Mouse (Mus musculus): Measurements from ENCODE around the gene Aldh3b1. TPM values are rescaled to one million over a fixed set of nuclear protein-coding genes. Genes with fewer than 3 reads are reported as not detected.
"Not testable (repeated sequence)": the region's sequence is repeated elsewhere in the genome, so short reads cannot be mapped to it uniquely, and the experiment has no call there.

Gene Aldh3b1
- 2.3 and 2.4 TPM in 2 replicates for polyA plus RNA-seq (2015; fragmentation: Nextera tagmentation; extraction: Ambion mirVana)

DNA sequence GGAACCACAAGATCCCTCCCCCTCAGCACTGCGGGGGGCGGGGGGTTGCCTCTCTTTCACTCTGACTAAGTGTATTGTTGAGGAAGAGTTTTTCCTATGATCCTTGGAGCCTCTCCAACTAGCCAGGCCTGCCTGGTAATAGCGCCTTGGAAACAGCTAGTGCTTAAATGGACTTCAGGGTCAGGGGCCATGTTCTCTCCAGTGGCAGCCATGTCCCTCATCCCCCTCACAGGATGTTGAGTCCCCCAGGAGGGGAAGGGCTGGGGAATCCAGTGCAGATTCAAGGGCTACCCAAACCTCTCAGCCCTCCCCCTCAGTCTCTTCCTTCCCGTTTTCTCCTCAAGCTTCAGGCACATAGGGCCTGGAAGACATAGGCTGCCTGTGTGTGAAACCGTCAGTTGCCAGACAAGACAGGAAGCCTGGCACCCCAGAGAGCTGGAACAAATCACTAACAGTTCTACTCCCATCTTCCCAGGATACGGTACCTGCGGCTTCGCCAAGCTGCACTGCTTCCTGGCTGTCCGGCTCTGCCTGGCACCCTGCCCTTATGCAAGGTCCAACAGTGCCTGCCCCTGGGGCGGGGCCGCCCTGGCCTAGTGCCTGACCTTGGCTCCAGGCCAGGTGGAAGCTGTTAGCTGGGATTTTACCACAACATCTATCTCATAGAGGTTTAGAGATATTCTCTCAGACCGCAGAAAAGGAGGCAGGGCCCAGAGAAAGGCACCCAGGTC is at the start of gene Aldh3b1:
Gene Aldh3b1, minus strand, starts transcription at position 598 of the 731 bp plus-strand sequence.
- no peaks in the 10 kb centered on the region for H3K27me3 ChIP-seq (replicated peaks)
- H3K4me2 ChIP-seq (replicated peaks), result 0 out of 2 replicates have a peak within 1 kb of the TSS, but pooled peaks have one; percentile 9
- H3K4me1 ChIP-seq (replicated peaks), result peaks cover 22% of the 10 kb centered on the region
- ATAC-seq, result peak; percentile 80
- no peaks in the 10 kb centered on the region for H3K36me3 ChIP-seq
- WGBS, result 42% methylated on average over 12 of the region's 12 CpGs
- H3K4me3 ChIP-seq (replicated peaks), result no peak within 1 kb of the TSS
- H3K9ac ChIP-seq, result no peak within 1 kb of the TSS
- H3K9me3 ChIP-seq, result no peaks in the 10 kb centered on the region
- H3K27ac ChIP-seq, result peak within 1 kb of the TSS; percentile 72

DNA sequence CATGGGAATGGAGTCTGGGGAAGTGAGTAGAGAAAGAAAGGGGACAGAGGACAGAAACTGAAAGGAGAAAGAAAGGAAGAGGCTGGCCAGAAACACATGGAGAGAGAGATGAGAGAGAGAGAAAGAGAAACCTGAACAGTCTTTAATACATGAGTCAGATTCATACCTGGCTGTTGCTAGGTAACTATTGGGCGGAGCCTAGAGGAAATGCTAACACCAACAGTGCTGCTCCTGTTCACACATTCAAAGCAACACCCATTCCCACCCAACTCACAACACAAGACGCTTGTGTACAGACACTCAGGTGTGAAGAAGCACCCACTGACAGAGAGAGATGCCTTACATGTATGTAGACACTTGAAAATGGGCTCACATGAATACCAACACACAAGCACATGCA is 46.3 kb upstream of the Aldh3b1 start:
- Histone ChIP-seq H3K9me3 (no peaks in the 10 kb centered on the region), H3K27me3 (replicated peaks) (no peaks in the 10 kb centered on the region), H3K27ac (no peak overlapping the region), H3K9ac (no peak overlapping the region), H3K4me2 (replicated peaks) (no peak overlapping the region), H3K36me3 (no peaks in the 10 kb centered on the region), H3K4me1 (replicated peaks) (peaks cover 5% of the 10 kb centered on the region; the same call in 1 of the 2 replicates), H3K4me3 (replicated peaks) (no peak overlapping the region)
- 65% methylated on average over 2 of the region's 2 CpGs for WGBS
- ATAC-seq, result no peak

DNA sequence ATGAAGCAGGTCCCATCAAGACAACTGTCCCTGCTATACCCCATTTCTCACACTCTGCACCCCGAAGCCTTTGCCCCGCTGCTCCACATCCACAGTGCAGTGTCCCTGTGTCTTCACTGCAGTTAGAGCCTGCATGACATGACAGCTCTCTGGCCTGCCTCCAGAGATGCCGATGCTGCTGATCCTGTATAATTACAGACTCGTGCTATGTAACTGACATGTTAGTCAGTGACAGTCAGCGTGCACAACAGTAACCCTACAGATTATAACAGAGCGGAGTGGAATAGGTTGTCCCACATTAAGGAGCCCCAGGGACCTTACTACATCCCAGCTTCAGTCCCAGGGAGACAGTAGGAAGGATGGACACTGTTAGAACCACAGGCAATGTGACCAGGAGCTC is 45.0 kb upstream of the Aldh3b1 start:
- H3K27me3 ChIP-seq (replicated peaks); H3K36me3 ChIP-seq; H3K27ac ChIP-seq; H3K4me2 ChIP-seq (replicated peaks); H3K4me3 ChIP-seq (replicated peaks); H3K4me1 ChIP-seq (replicated peaks); H3K9ac ChIP-seq; ATAC-seq; H3K9me3 ChIP-seq: not testable (repeated sequence)
- 89% methylated on average over 6 of the region's 6 CpGs for WGBS

DNA sequence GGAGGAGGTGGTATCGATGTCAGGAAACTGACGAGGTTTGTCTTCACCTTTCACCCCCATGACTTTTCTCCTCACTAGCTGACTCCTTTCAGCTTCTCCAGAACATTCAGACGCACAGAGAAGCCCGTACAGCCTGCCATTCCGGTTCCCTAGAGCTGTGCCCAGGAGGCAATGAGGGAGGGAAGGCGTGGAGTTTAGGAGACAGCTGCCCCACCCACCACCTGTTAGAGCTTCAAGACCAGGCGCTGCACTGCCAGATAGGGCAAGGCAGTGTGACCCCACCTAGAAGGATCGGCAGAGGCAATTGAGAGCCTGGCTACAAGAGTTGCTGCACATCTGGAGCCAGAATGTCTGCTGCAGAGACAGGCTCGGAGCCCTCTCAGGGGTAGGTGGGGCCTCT is 42.6 kb upstream of the Aldh3b1 start, which contains the start of gene Aldh3b2:
Gene Aldh3b2, plus strand, starts transcription at position 100 of the 400 bp plus-strand sequence.
- Histone ChIP-seq H3K9me3 (no peaks in the 10 kb centered on the region), H3K9ac (no peak within 1 kb of the TSS), H3K4me3 (replicated peaks) (no peak within 1 kb of the TSS), H3K27ac (0 out of 2 replicates have a peak within 1 kb of the TSS, but pooled peaks have one; percentile 6), H3K27me3 (replicated peaks) (no peaks in the 10 kb centered on the region), H3K4me2 (replicated peaks) (no peak within 1 kb of the TSS), H3K4me1 (replicated peaks) (0 out of 2 replicates have a peak, but pooled peaks cover 5% of the 10 kb centered on the region), H3K36me3 (no peaks in the 10 kb centered on the region)
- WGBS, result 19% methylated on average over 9 of the region's 9 CpGs
- ATAC-seq, result peak; percentile 84

DNA sequence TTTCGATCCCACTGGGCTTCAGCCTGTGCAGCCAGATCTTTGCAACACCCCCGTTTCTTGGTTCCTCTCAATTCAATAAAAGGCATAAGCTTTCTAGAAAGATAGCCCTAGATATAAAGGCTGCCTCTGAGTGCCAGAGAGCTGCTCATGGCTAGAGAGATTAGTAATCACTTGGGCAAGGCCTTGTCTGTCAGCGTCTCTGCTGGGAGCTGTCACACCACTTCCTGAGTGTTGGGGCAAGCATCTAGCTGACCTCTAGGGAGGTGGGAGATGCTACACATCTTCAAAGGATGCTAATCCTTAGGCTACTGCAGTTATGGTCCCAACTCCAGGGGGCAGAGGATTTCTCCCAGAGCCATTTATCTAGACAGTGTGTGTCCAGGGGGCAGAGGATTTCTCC is 37.6 kb upstream of the Aldh3b1 start:
- Histone ChIP-seq H3K4me2 (replicated peaks) (no peak overlapping the region), H3K27me3 (replicated peaks) (no peaks in the 10 kb centered on the region), H3K9me3 (no peaks in the 10 kb centered on the region), H3K4me3 (replicated peaks) (no peak overlapping the region), H3K4me1 (replicated peaks) (0 out of 2 replicates have a peak, but pooled peaks cover 2% of the 10 kb centered on the region), H3K27ac (no peak overlapping the region), H3K9ac (no peak overlapping the region), H3K36me3 (no peaks in the 10 kb centered on the region)
- WGBS, result 59% methylated on average over 3 of the region's 3 CpGs
- ATAC-seq, result no peak

DNA sequence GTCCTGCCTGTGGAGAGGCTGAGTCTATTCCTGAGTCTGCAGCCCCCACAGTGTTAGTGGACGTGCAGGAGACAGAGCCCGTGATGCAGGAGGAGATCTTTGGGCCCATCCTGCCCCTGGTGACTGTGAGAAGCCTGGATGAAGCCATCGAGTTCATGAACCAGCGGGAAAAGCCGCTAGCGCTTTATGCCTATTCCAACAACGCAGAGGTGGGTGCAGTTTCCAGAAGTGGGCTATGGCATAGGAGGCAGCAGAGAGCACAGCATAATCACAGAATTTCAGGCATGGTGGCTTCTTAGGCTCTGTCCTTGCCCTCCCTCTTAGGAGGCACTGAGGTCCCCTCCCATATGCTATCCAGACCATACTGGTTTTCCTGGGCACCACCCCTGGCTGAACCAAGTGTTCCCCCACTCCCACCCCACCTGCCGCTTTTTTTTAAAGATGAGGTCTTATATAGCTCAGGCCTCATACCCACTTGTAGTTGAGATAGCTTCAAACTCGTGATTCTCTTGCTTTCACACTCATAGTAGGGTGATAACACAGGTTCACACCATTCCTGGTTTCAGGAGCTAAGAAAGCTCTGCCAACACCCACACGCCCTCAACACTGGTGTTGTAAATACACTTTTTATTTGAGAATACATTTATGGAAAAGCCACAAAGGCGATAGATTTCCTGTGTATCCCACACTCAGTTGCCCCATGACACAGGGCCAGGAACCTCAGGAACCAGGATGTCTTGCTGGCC is 36.9 kb upstream of the Aldh3b1 start:
- H3K27me3 ChIP-seq (replicated peaks), result no peaks in the 10 kb centered on the region
- H3K4me2 ChIP-seq (replicated peaks), result no peak overlapping the region
- 68% methylated on average over 11 of the region's 11 CpGs for WGBS
- H3K4me3 ChIP-seq (replicated peaks), result no peak overlapping the region
- no peak for ATAC-seq
- no peaks in the 10 kb centered on the region for H3K9me3 ChIP-seq
- H3K9ac ChIP-seq, result no peak overlapping the region
- no peaks in the 10 kb centered on the region for H3K4me1 ChIP-seq (replicated peaks)
- H3K27ac ChIP-seq, result no peak overlapping the region
- no peaks in the 10 kb centered on the region for H3K36me3 ChIP-seq

DNA sequence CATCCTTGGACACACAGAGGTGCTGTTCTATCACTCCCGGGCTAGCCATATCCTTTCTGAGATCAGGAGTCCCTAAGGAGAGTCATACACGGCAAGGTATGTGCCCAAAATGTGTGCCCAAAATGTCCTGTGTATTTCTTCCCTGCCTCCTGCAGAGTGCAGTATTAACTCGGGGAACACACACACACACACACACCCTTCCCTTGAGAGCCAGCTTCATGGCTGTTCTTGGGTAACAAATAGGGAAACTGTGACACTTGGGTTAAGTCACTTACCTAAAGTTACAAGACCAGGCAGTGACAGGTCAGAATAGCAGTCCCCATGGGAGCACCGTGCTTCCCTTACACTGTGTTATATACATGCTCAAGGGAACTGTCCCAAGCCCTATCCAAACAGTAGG is 34.4 kb upstream of the Aldh3b1 start:
- H3K9ac ChIP-seq, result no peak overlapping the region
- no peaks in the 10 kb centered on the region for H3K27me3 ChIP-seq (replicated peaks)
- no peak overlapping the region for H3K27ac ChIP-seq
- ATAC-seq, result no peak
- H3K4me3 ChIP-seq (replicated peaks), result no peak overlapping the region
- H3K9me3 ChIP-seq, result no peaks in the 10 kb centered on the region
- WGBS, result 74% methylated on average over 4 of the region's 4 CpGs
- H3K36me3 ChIP-seq, result no peaks in the 10 kb centered on the region
- H3K4me1 ChIP-seq (replicated peaks), result no peaks in the 10 kb centered on the region
- no peak overlapping the region for H3K4me2 ChIP-seq (replicated peaks)

DNA sequence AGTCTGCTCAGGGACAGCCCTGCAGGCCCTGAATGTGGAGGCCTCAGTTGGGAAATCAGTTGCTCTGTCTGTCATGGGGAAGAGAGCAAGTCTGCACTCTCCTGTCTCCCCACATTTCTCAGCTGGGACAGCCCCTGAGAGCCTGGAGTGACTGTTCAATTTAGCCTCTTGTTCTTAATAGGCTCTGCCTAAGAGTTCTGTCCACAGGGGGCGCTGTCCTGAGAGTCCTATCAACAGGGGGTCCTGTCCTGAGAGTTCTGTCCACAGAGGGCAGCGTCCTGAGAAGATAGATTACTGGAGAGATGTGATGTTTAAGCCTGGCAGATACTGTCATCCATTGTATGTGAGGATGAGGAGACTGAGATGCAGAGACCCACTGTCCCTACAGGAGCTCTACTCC is 32.9 kb upstream of the Aldh3b1 start:
- H3K4me2 ChIP-seq (replicated peaks), result no peak overlapping the region
- no peaks in the 10 kb centered on the region for H3K4me1 ChIP-seq (replicated peaks)
- no peaks in the 10 kb centered on the region for H3K27me3 ChIP-seq (replicated peaks)
- H3K9me3 ChIP-seq, result no peaks in the 10 kb centered on the region
- H3K36me3 ChIP-seq, result no peaks in the 10 kb centered on the region
- no peak overlapping the region for H3K4me3 ChIP-seq (replicated peaks)
- H3K9ac ChIP-seq, result no peak overlapping the region
- WGBS, result 15% methylated on average over 2 of the region's 2 CpGs
- no peak overlapping the region for H3K27ac ChIP-seq
- ATAC-seq, result no peak

DNA sequence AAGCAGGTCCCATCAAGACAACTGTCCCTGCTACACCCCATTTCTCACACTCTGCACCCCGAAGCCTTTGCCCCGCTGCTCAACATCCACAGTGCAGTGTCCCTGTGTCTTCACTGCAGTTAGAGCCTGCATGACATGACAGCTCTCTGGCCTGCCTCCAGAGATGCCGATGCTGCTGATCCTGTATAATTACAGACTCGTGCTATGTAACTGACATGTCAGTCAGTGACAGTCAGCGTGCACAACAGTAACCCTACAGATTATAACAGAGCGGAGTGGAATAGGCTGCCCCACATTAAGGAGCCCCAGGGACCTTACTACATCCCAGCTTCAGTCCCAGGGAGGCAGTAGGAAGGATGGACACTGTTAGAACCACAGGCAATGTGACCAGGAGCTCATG is 32.2 kb upstream of the Aldh3b1 start:
- not testable (repeated sequence) for ATAC-seq; H3K4me1 ChIP-seq (replicated peaks); H3K27me3 ChIP-seq (replicated peaks); H3K27ac ChIP-seq; H3K36me3 ChIP-seq; H3K9ac ChIP-seq; H3K4me2 ChIP-seq (replicated peaks); H3K9me3 ChIP-seq; H3K4me3 ChIP-seq (replicated peaks)
- WGBS, result 86% methylated on average over 6 of the region's 6 CpGs

DNA sequence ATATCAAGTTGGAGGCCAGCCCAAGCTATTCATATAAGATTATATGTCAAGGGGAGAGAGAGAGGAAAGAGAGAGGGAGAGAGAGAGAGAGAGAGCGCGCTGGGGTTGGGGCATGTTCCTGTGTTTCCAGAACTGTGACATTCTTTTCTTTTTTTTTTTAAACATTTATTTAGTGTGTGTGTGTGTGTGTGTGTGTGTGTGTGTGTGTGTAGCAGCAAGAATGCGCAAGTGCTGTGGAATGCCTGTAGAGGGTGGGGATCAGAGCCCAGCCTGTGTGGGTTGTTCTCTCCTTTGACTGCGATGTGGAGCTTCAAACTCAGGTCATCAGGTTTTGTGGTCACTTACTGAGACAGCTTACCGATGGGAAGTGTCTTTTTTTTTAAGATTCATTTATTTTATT is 30.6 kb upstream of the Aldh3b1 start:
- ATAC-seq, result no peak
- Histone ChIP-seq H3K27ac (no peak overlapping the region), H3K9me3 (no peaks in the 10 kb centered on the region), H3K4me2 (replicated peaks) (no peak overlapping the region), H3K27me3 (replicated peaks) (no peaks in the 10 kb centered on the region), H3K4me1 (replicated peaks) (peaks cover 2% of the 10 kb centered on the region; the same call in 1 of the 2 replicates), H3K9ac (no peak overlapping the region), H3K4me3 (replicated peaks) (no peak overlapping the region), H3K36me3 (no peaks in the 10 kb centered on the region)
- 72% methylated on average over 5 of the region's 5 CpGs for WGBS

DNA sequence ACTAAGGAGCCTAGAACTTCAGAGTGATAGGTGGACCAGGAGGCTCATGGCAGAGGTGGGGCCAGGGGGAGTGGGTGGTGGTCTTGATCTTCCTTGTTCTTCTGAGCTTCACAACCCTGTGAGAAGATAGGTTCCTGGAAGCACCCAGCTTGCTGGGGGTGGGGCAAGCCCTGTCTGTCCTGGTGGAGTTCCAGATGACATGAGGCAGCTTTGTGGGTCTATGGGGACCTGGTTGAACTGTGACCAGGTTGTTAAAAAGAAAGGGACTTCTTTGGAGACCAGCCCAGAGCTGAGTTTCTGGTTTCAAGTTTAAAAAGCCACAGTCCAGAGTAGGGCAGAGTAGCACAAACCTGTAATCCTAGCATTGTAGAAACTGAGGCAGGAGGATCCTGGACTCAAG is 29.4 kb upstream of the Aldh3b1 start:
- no peak overlapping the region for H3K4me2 ChIP-seq (replicated peaks)
- no peak overlapping the region for H3K9ac ChIP-seq
- no peak overlapping the region for H3K27ac ChIP-seq
- H3K4me3 ChIP-seq (replicated peaks), result no peak overlapping the region
- no peaks in the 10 kb centered on the region for H3K9me3 ChIP-seq
- H3K36me3 ChIP-seq, result no peaks in the 10 kb centered on the region
- H3K4me1 ChIP-seq (replicated peaks), result peaks cover 2% of the 10 kb centered on the region; the same call in 1 of the 2 replicates
- H3K27me3 ChIP-seq (replicated peaks), result no peaks in the 10 kb centered on the region
- no peak for ATAC-seq

DNA sequence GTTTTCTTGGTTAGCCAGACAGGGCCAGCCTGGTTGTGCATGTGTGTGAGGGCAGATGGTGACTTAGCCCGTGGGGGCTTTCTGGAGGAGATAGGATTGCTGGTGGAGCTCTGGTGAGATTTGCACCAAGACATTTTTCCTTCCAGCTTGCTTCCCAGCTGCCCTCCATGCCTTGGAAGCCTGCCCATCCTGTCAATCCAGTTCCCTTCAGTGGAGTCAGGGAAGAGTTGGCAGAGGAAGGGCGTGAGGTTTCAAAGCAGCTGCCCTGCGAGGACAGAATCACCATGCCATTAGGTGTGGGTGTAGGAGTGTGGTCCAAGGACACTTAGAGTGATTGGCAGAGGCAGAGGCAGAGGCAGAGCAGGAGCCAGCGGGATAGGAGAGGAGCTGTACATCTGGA is 28.9 kb upstream of the Aldh3b1 start, which contains the start of gene Aldh3b3:
Gene Aldh3b3, plus strand, starts transcription at position 176 of the 400 bp plus-strand sequence.
- Histone ChIP-seq H3K9me3 (no peaks in the 10 kb centered on the region), H3K4me3 (replicated peaks) (no peak within 1 kb of the TSS), H3K9ac (no peak within 1 kb of the TSS), H3K27ac (no peak within 1 kb of the TSS), H3K4me1 (replicated peaks) (peaks cover 2% of the 10 kb centered on the region; the same call in 1 of the 2 replicates), H3K4me2 (replicated peaks) (no peak within 1 kb of the TSS), H3K27me3 (replicated peaks) (no peaks in the 10 kb centered on the region), H3K36me3 (no peaks in the 10 kb centered on the region)
- 63% methylated on average over 4 of the region's 4 CpGs for WGBS
- ATAC-seq, result no peak

All from intestine, embryonic 15.5 days (tissue).